Mouse (Mus musculus) liver, postnatal 0 days (tissue): Measurements from ENCODE around the gene Gadd45b.
A peak's percentile ranks its signal among the peaks of the same experiment; 100 is the strongest.

Experiments used
- CTCF ChIP-seq: sonication (generic); IDR thresholded peaks from 2 replicates; pipeline ENCODE4 v1.5.1; 2016; ENCODE audit warnings: antibody characterized with exemption, low read depth
- EP300 ChIP-seq: IDR thresholded peaks from 2 replicates; pipeline ENCODE4 v1.6.1; 2016; ENCODE audit warnings: antibody characterized with exemption, low read depth, mild to moderate bottlenecking

DNA sequence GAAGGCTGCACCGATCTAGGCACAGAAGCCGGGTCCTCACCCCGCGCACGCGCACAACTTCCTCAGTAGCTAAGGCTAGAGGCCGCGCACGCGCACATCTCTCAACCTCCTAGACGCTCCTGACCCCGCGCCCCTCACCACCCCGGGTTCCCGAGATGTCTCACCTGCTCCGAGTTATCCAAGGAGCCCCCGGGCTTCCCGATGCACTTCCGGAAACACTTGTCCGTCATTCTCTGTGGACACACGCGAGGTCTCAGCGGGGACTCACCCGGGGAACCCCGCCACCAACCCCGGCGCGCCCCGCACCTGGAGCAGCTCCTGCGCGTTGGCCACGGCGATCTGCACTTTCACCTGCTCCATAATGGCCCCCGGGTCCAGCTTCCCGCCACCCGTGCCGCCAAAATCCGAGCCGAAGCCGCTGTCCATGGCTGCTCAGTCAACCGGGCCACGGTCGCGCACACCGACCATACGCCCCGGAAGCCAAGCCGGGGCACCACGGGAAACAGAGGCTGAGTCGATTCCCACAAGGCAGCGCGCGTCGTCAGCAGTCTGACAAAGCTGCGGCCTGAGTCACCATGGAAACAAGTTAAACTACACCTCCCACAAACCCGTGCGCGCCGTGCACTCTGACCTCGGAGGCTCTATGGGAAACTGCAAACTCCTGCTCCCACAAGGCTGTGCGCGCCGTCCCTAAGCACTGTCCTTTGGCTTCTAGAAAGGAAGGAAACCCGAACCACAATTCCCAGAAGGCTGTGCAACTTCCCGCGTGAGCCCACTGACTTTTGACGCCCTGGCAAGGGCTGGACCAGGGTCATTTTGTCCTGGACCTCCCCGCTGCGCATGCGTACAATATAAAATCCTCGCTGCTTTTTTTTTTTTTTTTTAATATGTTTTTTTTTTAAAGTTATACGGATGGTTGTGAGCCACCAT lies 29.3 kb upstream of the Gadd45b start, which contains the start of gene Timm13:
- TF ChIP-seq EP300 (peak; percentile 49; the same call in 1 of the 2 replicates), CTCF (no peak)
